Mouse (Mus musculus): ENCODE measurements at regions not wholly inside any gene's neighbourhood (a gene's known extent, or its start where the extent isn't known, plus 50 kb on each side); places are given as distances from the start of the nearest gene placed in this dataset.
A peak's percentile ranks its signal among the peaks of the same experiment; 100 is the strongest.

GRCm38 (mm10) chr16:30118876-30119275 lies 54.7 kb downstream of the Hes1 start:
- no peak for DNase-seq (ENCODE audit: low spot score)
- TF ChIP-seq CTCF (IDR thresholded peaks at IDR 0.05; ENCODE audit: low read depth): no peak
- Histone ChIP-seq H3K4me1 (replicated peaks; ENCODE audit: insufficient read depth, low read length) (peaks cover 21% of the 10 kb centered on the region; the same call in 1 of the 2 replicates), H3K27ac (no peak overlapping the region), H3K9me3 (replicated peaks; ENCODE audit: low read length) (no peaks in the 10 kb centered on the region), H3K27me3 (ENCODE audit: insufficient read depth, low read length) (no peaks in the 10 kb centered on the region), H3K4me2 (ENCODE audit: low read length) (no peak overlapping the region), H3K9ac (ENCODE audit: low read depth, low read length) (no peak overlapping the region), H3K36me3 (ENCODE audit: insufficient read depth, low read length) (no peaks in the 10 kb centered on the region), H3K4me3 (replicated peaks; ENCODE audit: low read depth, low read length) (no peak overlapping the region)
- 79% methylated on average over 5 of the region's 5 CpGs for WGBS
- ATAC-seq (replicated peaks; ENCODE audit: low FRiP score, low read depth): no peak

- 21% methylated on average over 30 of the region's 30 CpGs for WGBS
- no peaks in the 10 kb centered on the region for H3K9me3 ChIP-seq (replicated peaks; ENCODE audit: low read length)
- ATAC-seq (replicated peaks; ENCODE audit: low FRiP score, low read depth) (no peak), DNase-seq (ENCODE audit: low spot score) (no peak)
- 0 out of 2 replicates have a peak, but pooled peaks cover 8% of the 10 kb centered on the region for H3K4me1 ChIP-seq (replicated peaks; ENCODE audit: insufficient read depth, low read length)
- peak overlapping the region; percentile 8 for H3K4me2 ChIP-seq (ENCODE audit: low read length)
- H3K27me3 ChIP-seq (ENCODE audit: insufficient read depth, low read length): no peaks in the 10 kb centered on the region
- H3K36me3 ChIP-seq (ENCODE audit: insufficient read depth, low read length): no peaks in the 10 kb centered on the region
- no peak for TF ChIP-seq CTCF (IDR thresholded peaks at IDR 0.05; ENCODE audit: low read depth)
- no peak overlapping the region for H3K27ac ChIP-seq
- H3K4me3 ChIP-seq (replicated peaks; ENCODE audit: low read depth, low read length): no peak overlapping the region
- H3K9ac ChIP-seq (ENCODE audit: low read depth, low read length): no peak overlapping the region
Measured at GRCm38 (mm10) chr16:30120330-30121265, 56.4 kb downstream of the Hes1 start.

DNA sequence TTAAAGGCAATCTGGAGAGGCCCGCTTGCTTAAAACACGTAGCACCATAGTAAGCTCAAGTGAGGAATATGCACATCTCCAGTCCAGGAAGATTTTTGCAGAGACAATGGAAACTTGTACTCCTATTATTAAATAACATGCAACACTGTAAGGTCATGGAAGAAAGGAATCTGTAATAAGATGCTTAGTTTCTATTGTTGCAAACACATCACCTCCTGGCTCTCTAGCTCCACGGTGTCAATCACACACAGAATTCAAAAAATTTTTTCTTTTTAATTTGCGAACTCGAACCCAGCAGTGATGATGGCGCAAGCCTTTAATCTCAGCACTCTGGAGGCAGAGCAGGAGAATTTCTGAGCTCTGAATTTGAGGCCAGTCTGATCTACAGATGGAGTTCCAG lies 57.4 kb downstream of the Hes1 start:
- Histone ChIP-seq H3K27ac (no peak overlapping the region), H3K4me3 (replicated peaks; ENCODE audit: low read depth, low read length) (no peak overlapping the region), H3K36me3 (ENCODE audit: insufficient read depth, low read length) (no peaks in the 10 kb centered on the region), H3K4me1 (replicated peaks; ENCODE audit: insufficient read depth, low read length) (0 out of 2 replicates have a peak, but pooled peaks cover 8% of the 10 kb centered on the region), H3K9me3 (replicated peaks; ENCODE audit: low read length) (no peaks in the 10 kb centered on the region), H3K27me3 (ENCODE audit: insufficient read depth, low read length) (no peaks in the 10 kb centered on the region), H3K9ac (ENCODE audit: low read depth, low read length) (no peak overlapping the region), H3K4me2 (ENCODE audit: low read length) (no peak overlapping the region)
- TF ChIP-seq CTCF (IDR thresholded peaks at IDR 0.05; ENCODE audit: low read depth): no peak
- ATAC-seq (replicated peaks; ENCODE audit: low FRiP score, low read depth): no peak
- 92% methylated on average over 6 of the region's 6 CpGs for WGBS
- DNase-seq (ENCODE audit: low spot score): no peak

- Histone ChIP-seq H3K36me3 (ENCODE audit: insufficient read depth, low read length) (no peaks in the 10 kb centered on the region), H3K27ac (no peak overlapping the region), H3K27me3 (ENCODE audit: insufficient read depth, low read length) (no peaks in the 10 kb centered on the region), H3K9me3 (replicated peaks; ENCODE audit: low read length) (no peaks in the 10 kb centered on the region), H3K4me1 (replicated peaks; ENCODE audit: insufficient read depth, low read length) (0 out of 2 replicates have a peak, but pooled peaks cover 8% of the 10 kb centered on the region), H3K9ac (ENCODE audit: low read depth, low read length) (no peak overlapping the region), H3K4me2 (ENCODE audit: low read length) (no peak overlapping the region), H3K4me3 (replicated peaks; ENCODE audit: low read depth, low read length) (no peak overlapping the region)
- 41% methylated on average over 29 of the region's 29 CpGs for WGBS
- ATAC-seq (replicated peaks; ENCODE audit: low FRiP score, low read depth): no peak
- no peak for TF ChIP-seq CTCF (IDR thresholded peaks at IDR 0.05; ENCODE audit: low read depth)
- DNase-seq (ENCODE audit: low spot score): no peak
Measured at GRCm38 (mm10) chr16:30122211-30123070, 58.3 kb downstream of the Hes1 start.

DNA sequence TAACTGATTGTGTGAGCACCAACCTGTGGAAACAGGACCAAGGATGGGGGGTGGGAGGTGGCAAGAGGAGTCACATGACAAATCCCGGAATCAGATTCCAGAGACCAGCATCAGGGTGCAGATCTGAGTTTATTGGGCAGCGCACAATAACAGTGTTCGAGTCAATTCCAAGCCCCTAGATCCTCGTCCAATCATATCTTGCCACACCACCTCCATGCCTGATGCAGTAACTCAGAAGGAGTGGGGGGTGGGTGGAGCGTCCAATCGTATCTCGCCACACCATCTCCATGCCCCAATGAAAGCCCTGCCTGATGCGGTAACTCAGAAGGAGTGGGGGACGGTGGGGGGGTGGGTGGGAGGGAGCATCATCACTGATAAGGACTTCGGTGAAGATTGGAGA lies 62.8 kb downstream of the Hes1 start:
- no peaks in the 10 kb centered on the region for H3K9me3 ChIP-seq (replicated peaks; ENCODE audit: low read length)
- no peak for DNase-seq (ENCODE audit: low spot score)
- H3K27ac ChIP-seq: no peak overlapping the region
- H3K27me3 ChIP-seq (ENCODE audit: insufficient read depth, low read length): no peaks in the 10 kb centered on the region
- H3K4me3 ChIP-seq (replicated peaks; ENCODE audit: low read depth, low read length): no peak overlapping the region
- no peak for TF ChIP-seq CTCF (IDR thresholded peaks at IDR 0.05; ENCODE audit: low read depth)
- no peak overlapping the region for H3K9ac ChIP-seq (ENCODE audit: low read depth, low read length)
- no peak overlapping the region for H3K4me2 ChIP-seq (ENCODE audit: low read length)
- H3K4me1 ChIP-seq (replicated peaks; ENCODE audit: insufficient read depth, low read length): 0 out of 2 replicates have a peak, but pooled peaks cover 2% of the 10 kb centered on the region
- ATAC-seq (replicated peaks; ENCODE audit: low FRiP score, low read depth): no peak
- H3K36me3 ChIP-seq (ENCODE audit: insufficient read depth, low read length): no peaks in the 10 kb centered on the region
- WGBS: 95% methylated on average over 10 of the region's 10 CpGs

- H3K4me2 ChIP-seq (ENCODE audit: low read length): no peak overlapping the region
- WGBS: 88% methylated on average over 8 of the region's 8 CpGs
- no peak overlapping the region for H3K27ac ChIP-seq
- H3K4me3 ChIP-seq (replicated peaks; ENCODE audit: low read depth, low read length): no peak overlapping the region
- DNase-seq (ENCODE audit: low spot score) (no peak), ATAC-seq (replicated peaks; ENCODE audit: low FRiP score, low read depth) (no peak)
- H3K36me3 ChIP-seq (ENCODE audit: insufficient read depth, low read length): no peaks in the 10 kb centered on the region
- no peak for TF ChIP-seq CTCF (IDR thresholded peaks at IDR 0.05; ENCODE audit: low read depth)
- H3K9ac ChIP-seq (ENCODE audit: low read depth, low read length): no peak overlapping the region
- H3K4me1 ChIP-seq (replicated peaks; ENCODE audit: insufficient read depth, low read length): 0 out of 2 replicates have a peak, but pooled peaks cover 2% of the 10 kb centered on the region
- no peaks in the 10 kb centered on the region for H3K27me3 ChIP-seq (ENCODE audit: insufficient read depth, low read length)
- no peaks in the 10 kb centered on the region for H3K9me3 ChIP-seq (replicated peaks; ENCODE audit: low read length)
Measured at GRCm38 (mm10) chr16:30128787-30129186, 64.6 kb downstream of the Hes1 start.

All from kidney, postnatal 0 days (tissue).